Mouse (Mus musculus) brain, embryonic 14.5 days (tissue): Measurements from ENCODE around the gene B4galnt3.

Experiments used
- CTCF ChIP-seq: fragments of 200-500 bp; IDR thresholded peaks from 2 replicates; pipeline ENCODE4 v1.5.1; 2012; ENCODE audit warnings: inconsistent platforms, mild to moderate bottlenecking, moderate library complexity, borderline replicate concordance; ENCODE audit not compliant: insufficient read depth, insufficient read length; ENCODE audit errors: extremely low read depth
- POLR2A ChIP-seq: fragments of 200-500 bp; IDR thresholded peaks from 2 replicates; pipeline ENCODE4 v1.6.1; 2012; ENCODE audit warnings: mild to moderate bottlenecking, inconsistent platforms, borderline replicate concordance; ENCODE audit not compliant: poor library complexity, insufficient read depth, insufficient read length, severe bottlenecking; ENCODE audit errors: extremely low read depth

DNA sequence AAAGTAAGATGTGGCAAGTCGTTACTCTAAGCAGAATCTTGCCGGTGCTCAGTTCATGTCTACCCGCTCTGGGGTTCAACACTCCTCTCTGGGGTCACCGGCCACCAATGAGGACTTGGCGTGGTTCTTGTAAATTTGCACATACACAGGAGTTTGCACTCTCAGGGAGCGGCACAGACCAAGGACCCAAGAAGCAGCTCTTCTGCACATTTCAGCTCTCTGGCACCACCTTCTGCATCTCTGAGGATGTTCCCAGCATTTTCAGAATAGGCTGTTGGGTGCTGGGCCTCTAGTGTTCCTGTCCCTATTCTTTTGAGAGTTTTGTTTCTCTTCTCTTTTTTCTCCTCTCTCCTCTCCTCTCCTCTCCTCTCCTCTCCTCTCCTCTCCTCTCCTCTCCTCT, 6.8 kb upstream of the B4galnt3 start:
- no peak for TF ChIP-seq POLR2A
- TF ChIP-seq CTCF, result peak; percentile 73; the same call in 1 of the 2 replicates
